Mouse (Mus musculus): Measurements from ENCODE around the gene Muc13. TPM values are rescaled to one million over a fixed set of nuclear protein-coding genes. Genes with fewer than 3 reads are reported as not detected.

Gene Muc13
- 1,622 and 2,064 TPM in 2 replicates for polyA plus RNA-seq (2012; rRNA removed)

GRCm38 (mm10) chr16:33793846-33794791 lies at the start of gene Muc13:
Muc13 (plus strand) TSS chr16:33794037.
- DNase-seq (ENCODE audit: low read depth, low spot score), result no peak
- 27% methylated on average over 10 of the region's 10 CpGs for WGBS

GRCm38 (mm10) chr16:33744622-33745419 lies 49.0 kb upstream of the Muc13 start:
- 37% methylated on average over 7 of the region's 7 CpGs for WGBS
- no peak for DNase-seq (ENCODE audit: low read depth, low spot score)

DNA sequence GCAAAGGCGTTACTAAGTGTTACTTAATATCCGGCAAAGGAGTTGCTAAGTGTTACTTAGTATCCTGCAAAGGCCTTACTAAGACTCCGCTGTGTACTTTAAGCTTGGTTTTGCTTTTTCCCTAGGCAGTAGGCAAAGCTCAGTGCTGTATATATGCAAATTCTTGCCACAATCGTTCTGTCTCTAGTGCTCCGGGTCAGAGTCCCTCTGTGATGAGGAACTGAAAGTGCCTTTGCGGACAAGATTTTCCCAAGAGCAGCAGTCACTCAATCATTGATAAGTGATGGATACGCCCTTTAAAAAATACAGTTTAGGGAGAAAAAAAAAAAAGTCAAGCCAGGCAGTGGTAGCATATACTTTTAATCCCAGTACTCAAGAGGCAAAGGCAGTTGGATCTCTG lies 48.4 kb upstream of the Muc13 start:
- WGBS, result 25% methylated on average over 7 of the region's 7 CpGs
- no peak for DNase-seq (ENCODE audit: low read depth, low spot score)

DNA sequence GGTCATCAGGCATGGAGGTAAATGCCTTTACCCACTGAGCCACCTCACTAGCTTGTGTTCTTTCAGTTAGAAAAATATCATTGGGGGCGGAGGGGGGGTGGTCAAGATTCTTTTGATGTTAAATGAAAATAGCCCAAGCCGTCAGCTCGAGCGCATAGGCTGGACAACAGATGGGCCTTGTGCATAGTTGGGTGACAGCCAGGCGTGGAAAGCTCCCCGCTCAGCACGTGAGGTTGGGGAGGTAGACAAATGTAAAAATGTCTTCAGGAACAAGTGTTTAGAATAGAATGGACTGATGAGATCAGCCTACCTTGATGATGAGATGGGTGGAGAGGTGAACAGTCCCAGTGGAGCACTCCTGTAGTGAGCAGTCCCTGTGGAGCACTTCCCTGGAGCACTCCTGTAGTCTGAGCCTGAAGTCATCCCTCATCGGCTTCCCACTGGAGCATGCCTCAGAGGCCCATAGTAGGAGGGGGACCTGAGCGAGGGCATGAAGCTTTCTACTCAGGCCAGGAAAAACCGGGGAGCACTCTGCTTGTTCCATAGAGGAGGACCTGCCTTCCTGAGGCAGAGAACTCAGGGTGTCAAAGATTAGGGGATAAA lies 47.7 kb upstream of the Muc13 start:
- DNase-seq (ENCODE audit: low read depth, low spot score), result no peak
- 78% methylated on average over 10 of the region's 10 CpGs for WGBS

- WGBS, result 20% methylated on average over 7 of the region's 7 CpGs
- no peak for DNase-seq (ENCODE audit: low read depth, low spot score)
Measured at GRCm38 (mm10) chr16:33747346-33747954, 46.4 kb upstream of the Muc13 start.

GRCm38 (mm10) chr16:33747994-33748393 lies 45.8 kb upstream of the Muc13 start:
- WGBS, result 82% methylated on average over 2 of the region's 2 CpGs
- no peak for DNase-seq (ENCODE audit: low read depth, low spot score)

GRCm38 (mm10) chr16:33751152-33751551 lies 42.7 kb upstream of the Muc13 start:
- 16% methylated on average over 13 of the region's 13 CpGs for WGBS
- DNase-seq (ENCODE audit: low read depth, low spot score), result peak; percentile 65

DNA sequence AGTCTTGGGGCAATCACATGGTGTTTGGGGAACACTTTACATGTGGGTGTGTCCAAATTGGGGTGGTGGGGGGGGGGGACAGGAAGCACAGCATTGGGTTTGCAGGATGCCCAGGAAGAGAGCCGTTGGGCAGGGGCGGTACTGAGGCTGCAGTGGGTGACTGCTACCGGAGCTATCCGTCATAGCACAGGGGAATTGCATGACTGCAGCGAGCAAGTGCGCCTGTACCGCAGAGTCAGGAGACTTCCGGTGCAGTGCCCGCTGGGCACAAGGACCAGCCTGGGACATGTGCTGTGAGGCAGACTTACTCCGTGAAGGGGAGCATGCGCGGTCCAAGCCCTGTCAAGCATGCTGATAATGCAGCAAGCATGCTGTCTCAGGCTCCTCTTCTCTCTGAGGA lies 42.2 kb upstream of the Muc13 start:
- 18% methylated on average over 12 of the region's 12 CpGs for WGBS
- no peak for DNase-seq (ENCODE audit: low read depth, low spot score)

- WGBS, result 22% methylated on average over 8 of the region's 8 CpGs
- DNase-seq (ENCODE audit: low read depth, low spot score), result no peak
Measured at GRCm38 (mm10) chr16:33752904-33753578, 40.8 kb upstream of the Muc13 start.

- 92% methylated on average over 8 of the region's 8 CpGs for WGBS
Measured at GRCm38 (mm10) chr16:33755293-33755692, 38.5 kb upstream of the Muc13 start.

DNA sequence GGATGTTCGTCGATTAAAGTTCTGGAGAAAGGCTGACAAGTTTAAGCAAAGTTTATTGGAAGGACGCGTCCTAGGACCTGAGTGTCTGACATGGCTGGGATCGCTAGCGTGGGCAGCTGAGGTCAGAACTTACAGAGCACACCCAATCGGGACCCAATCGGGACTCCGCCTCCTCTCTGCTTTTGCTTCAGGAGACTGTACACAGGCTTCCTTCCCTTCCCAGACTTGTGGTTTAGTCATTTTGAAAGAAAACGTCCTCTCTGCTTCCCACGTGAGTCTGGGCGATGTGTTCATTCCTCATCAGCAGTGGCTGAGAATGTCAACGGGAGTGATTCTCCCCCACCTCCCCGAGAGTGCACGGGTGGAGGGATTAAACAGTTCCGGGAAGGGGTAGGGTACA lies 37.9 kb upstream of the Muc13 start:
- 74% methylated on average over 16 of the region's 16 CpGs for WGBS
- DNase-seq (ENCODE audit: low read depth, low spot score), result no peak

More at GRCm38 (mm10) chr16:33755293-33755692, 38.5 kb upstream of the Muc13 start:
- no peak for DNase-seq (ENCODE audit: low read depth, low spot score)

DNA sequence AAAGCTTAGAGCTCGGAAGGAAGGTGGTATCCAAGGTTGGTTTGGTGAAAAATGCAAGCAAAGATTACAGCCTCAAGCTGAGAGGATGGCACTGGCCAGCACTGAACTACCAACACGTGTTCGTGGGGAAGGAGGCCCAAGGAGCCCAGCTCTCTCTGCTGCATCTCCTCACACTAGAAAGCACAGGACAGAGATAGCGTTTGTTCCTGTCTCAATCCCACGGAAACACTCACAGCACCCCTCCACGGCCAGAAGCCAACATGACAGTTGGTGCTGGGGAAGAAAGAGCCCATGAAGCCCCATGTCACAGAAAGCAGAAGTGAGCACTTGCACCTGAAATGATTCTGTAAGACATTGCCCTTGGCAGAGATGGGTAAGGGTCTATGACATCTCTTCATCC lies 37.4 kb upstream of the Muc13 start:
- DNase-seq (ENCODE audit: low read depth, low spot score), result no peak
- WGBS, result 71% methylated on average over 6 of the region's 6 CpGs

DNA sequence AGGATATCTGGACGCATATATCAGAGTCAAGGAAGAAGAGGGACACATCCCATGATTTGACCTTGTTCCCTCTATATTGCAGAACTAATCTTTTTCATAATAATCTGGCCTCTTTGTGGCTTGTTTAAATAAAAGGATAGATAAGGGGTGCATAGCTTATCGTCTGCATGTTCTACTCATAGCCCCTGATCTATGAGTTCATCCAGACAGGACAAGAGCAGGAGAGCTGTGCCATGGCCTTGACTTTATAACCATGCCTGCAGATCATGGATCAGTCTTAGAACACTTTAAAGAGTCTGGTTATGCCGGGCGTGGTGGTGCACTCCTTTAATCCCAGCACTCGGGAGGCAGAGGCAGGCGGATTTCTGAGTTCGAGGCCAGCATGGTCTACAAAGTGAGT lies 34.6 kb upstream of the Muc13 start:
- no peak for DNase-seq (ENCODE audit: low read depth, low spot score)
- WGBS, result 85% methylated on average over 7 of the region's 7 CpGs

DNA sequence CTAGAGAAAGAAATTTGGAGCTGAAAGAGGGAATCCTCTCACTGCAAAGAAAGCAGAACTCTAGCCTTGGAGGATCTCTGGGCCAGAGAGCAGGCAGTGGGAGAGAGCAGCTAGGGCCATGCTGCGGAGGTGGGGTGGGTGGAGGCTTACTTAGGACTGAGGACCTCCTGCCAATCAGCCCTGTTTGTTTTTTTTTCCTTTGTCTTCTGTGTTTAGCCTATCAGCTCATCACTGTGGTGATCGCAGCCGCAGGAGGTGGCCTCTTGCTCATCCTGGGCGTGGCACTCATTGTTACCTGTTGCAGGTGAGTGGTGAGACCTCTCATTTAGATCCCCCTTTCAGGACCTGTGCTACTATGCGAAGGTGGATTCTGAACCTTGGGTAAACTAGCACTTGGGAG lies 33.3 kb upstream of the Muc13 start:
- DNase-seq (ENCODE audit: low read depth, low spot score), result no peak
- whole genome bisulfite sequencing, result 67% methylated on average over 5 of the region's 5 CpGs

- WGBS, result 91% methylated on average over 11 of the region's 11 CpGs
- DNase-seq (ENCODE audit: low read depth, low spot score), result no peak
Measured at GRCm38 (mm10) chr16:33760996-33761395, 32.8 kb upstream of the Muc13 start.

GRCm38 (mm10) chr16:33764501-33765193 lies 29.2 kb upstream of the Muc13 start:
- WGBS, result 27% methylated on average over 12 of the region's 12 CpGs
- DNase-seq (ENCODE audit: low read depth, low spot score), result peak; percentile 96

GRCm38 (mm10) chr16:33765477-33765876 lies 28.4 kb upstream of the Muc13 start:
- 68% methylated on average over 2 of the region's 2 CpGs for WGBS
- DNase-seq (ENCODE audit: low read depth, low spot score), result no peak

DNA sequence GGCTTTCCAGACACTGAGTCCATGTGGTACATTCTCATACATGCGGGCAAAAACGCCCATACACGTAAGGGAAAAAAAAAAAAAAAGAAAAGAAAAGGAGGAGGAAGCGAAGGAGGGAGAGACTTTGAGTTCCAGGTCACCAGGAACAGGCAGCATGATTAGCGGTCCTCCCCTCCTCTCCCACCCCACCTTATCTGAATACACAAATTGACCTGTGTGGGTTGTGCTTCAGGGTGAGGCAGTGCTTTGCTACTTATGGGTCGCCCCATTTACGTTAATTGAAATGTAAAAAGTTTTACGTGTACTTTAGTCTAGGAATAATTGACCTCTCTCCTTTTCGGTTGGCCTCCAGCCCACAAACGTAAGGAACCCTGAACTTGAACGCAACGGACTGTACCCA lies 27.5 kb upstream of the Muc13 start:
- 40% methylated on average over 12 of the region's 12 CpGs for WGBS
- no peak for DNase-seq (ENCODE audit: low read depth, low spot score)

- no peak for DNase-seq (ENCODE audit: low read depth, low spot score)
- 40% methylated on average over 15 of the region's 15 CpGs for WGBS
Measured at GRCm38 (mm10) chr16:33766757-33767156, 27.1 kb upstream of the Muc13 start.
